Mouse (Mus musculus): ENCODE measurements around the gene Nlgn2.
"Not testable (repeated sequence)": the region's sequence is repeated elsewhere in the genome, so short reads cannot be mapped to it uniquely, and the experiment has no call there.

The Nlgn2 gene

DNA sequence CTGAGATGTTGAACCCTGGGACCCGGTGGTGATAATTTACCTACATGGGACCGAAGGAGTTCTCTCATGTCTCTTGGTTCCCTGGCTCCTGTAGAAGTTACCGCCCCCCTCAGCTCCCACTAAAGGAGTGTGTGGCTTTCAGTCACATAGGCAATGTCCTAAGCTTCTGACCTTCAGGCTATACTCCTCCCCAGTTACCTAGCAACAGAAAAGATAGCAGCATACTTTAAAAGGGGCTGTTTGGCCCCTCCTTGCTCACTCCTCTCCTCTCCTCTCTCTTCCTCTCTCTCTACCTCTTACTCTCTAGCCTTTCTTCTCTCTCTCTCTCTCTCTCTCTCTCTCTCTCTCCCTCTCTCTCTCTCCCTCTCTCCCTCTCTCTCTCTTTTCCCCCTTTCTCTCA lies 26.1 kb upstream of the Nlgn2 start:
- DNase-seq, result not testable (repeated sequence)

- DNase-seq, result no peak
These were observed 20.8 kb upstream of the Nlgn2 start, which contains the start of gene Tnk1 for GRCm38 (mm10) chr11:69858113-69858998. Tnk1 (minus strand) TSS chr11:69858730.

- DNase-seq, result peak; percentile 60 to 65
These were observed 17.8 kb upstream of the Nlgn2 start for GRCm38 (mm10) chr11:69855347-69855746.

- DNase-seq, result no peak
These were observed 17.1 kb upstream of the Nlgn2 start for GRCm38 (mm10) chr11:69854680-69855079.

- no peak for DNase-seq
These were observed 16.4 kb upstream of the Nlgn2 start for GRCm38 (mm10) chr11:69853994-69854393.

GRCm38 (mm10) chr11:69850754-69851153 lies 13.2 kb upstream of the Nlgn2 start:
- no peak for DNase-seq

DNA sequence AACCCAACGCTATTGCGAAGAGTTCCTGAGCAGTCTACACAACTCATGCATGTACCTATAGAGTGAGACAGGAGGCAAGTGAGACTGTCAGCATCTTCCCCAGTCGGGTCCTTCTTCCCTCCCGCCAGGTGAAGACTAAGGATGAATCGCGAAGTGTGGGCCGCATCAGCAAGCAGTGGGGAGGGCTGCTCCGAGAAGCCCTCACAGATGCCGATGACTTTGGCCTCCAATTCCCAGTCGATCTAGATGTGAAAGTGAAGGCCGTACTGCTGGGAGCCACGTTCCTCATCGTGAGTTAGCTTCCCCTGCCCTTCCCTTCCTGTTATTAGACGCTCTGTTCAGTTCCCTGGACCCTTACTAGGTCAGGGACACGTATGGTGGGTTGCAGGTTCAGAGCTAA lies 12.3 kb upstream of the Nlgn2 start:
- DNase-seq, result no peak

DNA sequence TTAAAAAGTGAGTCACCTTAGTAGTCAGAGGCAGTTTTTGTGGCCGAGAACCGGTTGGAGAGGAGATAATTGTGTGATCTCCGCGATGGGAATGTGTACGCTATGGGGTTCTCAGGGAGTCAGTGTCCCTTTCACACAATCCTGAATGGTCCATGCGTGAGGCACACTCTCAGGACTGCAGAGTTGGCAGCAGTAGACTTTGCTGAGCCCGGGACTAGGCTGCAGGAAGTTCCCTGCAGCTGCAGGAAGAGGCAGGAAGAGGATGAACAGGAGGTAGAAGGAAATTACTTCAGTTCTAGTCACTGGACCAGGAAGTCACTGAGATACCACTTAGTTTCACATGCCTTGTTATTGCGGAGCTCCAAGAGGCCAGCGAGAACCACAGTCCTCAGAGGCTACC lies 11.5 kb upstream of the Nlgn2 start:
- no peak for DNase-seq

- DNase-seq, result peak; percentile 72 to 82
These were observed 10.4 kb upstream of the Nlgn2 start for GRCm38 (mm10) chr11:69848021-69848420.

DNA sequence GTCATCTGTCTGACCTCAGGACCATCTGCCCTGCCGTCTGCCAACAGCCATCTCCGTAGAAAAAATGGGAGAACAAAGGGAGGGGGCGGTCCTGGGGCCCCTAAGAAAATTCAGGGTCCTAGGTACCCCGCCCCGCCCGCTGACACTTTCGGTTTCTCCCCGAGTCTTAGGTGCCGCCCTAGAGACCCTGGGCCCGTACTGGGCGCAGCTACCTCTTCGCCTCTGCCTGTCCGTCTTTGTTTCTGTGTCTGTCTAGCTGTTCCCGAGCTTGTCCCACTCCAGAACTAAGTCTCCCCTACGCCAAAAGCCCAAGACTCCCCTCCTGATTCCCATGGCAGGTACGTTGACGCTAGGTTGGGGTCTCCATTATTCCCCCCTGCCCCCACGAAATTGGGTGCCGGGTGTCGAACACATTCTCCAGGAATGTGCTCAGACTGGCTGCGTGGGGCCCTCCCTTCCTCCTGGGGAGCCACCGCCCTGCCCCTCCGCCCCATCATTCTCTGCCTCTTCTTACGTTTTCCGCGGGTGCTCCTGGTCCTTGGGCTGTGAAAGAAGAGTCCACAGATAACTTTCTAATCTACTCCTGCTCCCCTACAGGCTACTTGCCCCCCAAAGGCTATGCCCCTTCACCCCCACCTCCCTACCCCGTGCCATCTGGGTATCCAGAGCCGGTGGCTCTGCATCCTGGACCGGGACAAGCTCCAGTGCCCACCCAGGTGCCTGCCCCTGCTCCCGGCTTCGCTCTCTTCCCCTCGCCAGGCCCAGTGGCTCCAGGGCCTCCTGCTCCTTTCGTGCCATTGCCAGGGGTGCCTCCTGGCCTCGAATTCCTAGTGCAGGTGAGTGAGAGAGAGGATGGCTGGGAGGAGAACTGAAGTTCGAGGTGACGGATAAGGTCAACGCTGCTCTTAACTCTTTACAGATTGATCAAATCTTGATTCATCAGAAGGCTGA lies 9.4 kb upstream of the Nlgn2 start:
- peak in 1 of 2 experiments; percentile 38 for DNase-seq

GRCm38 (mm10) chr11:69846198-69846680 lies 8.7 kb upstream of the Nlgn2 start, which contains the start of gene Plscr3:
Plscr3 (plus strand) TSS chr11:69846376.
- DNase-seq, result peak; percentile 89 to 93

GRCm38 (mm10) chr11:69838714-69839104 lies 1.1 kb upstream of the Nlgn2 start:
- DNase-seq, result peak in 1 of 2 experiments; percentile 33

DNA sequence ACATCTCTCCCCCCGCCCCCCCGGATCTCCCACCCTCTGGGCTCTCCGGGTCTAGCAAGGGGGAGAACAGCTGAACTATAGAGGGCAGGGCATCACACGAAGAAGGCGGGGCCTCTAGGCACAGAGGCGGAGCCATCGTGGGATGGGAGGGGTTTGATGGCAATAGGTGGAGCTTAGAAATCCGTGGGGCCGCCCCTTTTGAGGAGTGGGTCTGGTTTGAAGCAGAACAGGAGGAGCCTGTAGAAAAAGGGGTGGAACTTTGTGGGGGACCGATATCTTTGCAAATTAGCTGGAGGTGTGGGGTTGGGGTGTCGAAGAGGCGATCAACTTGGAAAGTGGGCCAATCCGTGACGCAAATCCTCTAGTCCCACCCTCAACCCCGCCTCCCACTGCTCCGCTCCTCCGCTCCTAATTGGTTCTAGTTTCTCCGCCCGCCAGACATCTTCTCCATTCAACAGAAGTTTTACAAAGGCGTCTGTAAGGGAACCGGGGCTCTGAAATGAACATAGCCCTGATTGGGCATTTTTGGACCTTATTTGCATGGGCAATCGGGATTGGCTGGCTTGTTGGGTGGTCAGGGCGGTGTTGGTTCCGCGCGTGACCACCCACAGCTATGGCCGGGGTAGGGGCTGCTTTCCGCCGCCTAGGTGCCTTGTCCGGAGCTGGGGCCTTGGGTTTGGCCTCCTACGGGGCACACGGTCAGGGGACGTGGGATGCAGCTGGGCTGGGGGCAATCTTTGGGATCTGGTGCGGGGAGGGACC lies 549 bp upstream of the Nlgn2 start, which contains the start of gene Tmem256:
TSS of gene Tmem256 (plus strand) at position 563 of the 762 bp plus-strand sequence.
- DNase-seq, result peak; percentile 94 to 98

- peak; percentile 43 to 70 for DNase-seq
These were observed 644 bp downstream of the Nlgn2 start for GRCm38 (mm10) chr11:69836703-69837576.

GRCm38 (mm10) chr11:69835966-69836335 lies 1.6 kb downstream of the Nlgn2 start:
- DNase-seq, result no peak

GRCm38 (mm10) chr11:69835326-69835965 lies 2.1 kb downstream of the Nlgn2 start:
- DNase-seq, result no peak

DNA sequence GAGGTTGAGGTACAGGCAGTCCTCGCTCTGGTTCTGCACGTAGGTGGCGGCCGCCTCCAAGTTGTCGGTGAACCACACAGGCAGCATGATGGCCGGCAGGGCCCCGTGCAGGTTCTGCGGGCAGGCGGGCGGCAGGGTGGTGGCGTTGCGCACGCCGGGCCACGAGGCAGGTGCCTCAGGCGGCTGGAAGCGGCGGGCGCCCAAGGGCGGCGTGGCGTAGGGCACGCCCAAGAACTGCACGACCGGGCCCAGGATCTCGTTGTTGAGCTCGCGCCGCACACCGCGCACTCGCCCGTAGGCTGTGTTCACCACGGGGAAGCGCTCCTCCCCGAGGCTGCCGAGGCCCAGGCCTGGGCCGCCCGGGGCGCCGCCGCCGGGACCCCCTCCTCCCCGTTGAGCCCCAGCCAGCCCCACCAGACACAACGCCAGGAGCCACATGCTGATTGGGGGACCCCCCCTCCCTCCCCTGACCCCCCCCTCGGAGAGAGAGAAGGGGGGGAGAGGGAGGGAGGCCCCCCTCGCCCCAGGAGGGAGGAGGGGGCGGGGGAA lies 3.5 kb downstream of the Nlgn2 start:
- DNase-seq, result peak; percentile 31 to 58

DNA sequence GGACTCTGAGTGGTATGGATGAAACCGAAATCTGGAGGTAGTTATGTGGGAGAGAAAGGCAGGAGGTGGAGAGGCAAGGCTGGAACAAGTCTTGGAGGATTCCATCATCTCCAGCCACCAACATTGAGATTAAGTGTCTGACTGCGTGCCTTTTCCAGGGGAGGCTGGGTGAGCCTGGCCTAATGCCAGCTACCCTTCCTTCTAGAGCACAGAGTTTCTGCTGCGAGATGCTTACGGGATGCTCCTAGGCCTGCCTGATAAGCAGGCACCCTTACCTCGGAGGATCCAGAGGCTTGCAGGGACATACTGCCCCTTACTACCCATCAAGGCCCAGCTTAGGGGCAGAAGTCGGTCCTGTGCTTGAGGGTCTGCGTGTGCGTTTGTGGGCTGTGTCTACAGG lies 4.0 kb downstream of the Nlgn2 start:
- DNase-seq, result no peak

DNA sequence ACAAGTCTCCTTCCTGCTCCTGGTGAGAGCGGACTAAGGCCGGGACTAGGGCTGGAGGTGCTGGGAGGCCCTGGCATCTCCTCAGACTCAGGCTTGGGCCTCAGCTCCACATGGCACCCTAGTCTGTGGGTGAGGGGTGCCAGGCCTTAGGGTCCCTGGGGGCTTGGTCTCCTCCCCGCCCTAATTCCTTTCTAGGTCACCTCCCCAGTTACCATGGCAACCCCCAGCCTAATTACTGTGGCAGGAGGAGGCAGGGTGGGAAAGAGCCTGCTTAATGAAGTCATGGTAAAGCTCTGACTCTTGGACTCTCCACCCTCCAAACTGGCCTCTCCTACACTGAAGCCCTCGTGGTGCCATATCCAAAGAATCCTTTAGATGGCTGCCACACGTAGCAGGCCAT lies 8.8 kb downstream of the Nlgn2 start:
- DNase-seq, result no peak

- DNase-seq, result no peak
These were observed 14.1 kb downstream of the Nlgn2 start for GRCm38 (mm10) chr11:69823456-69823855.
